Comparison of ENCODE assay signal across 9 mouse cellular contexts in genomic region chr3:97228457-97228856, GRCm38 (mm10).
A peak's percentile ranks its signal among the peaks of the same experiment; 100 is the strongest.
DNase-seq lines count a peak whose midpoint lies in the region; ATAC-seq and TF ChIP-seq lines count a peak whose summit lies in the region.
"Had no signal": no experiment of that assay in that cellular context is flagged by ENCODE, and none has a peak within 500 bp of the region (broad histone marks: within the 10 kb centered on the region; RNA-seq: fewer than 3 reads in every experiment).

No protein-coding gene starts in this region.

- no peaks in the 10 kb centered on the region; the same call in 1 of the 2 replicates for H3K4me1 ChIP-seq in cerebellum, adult 2 months (ENCODE audit: control insufficient read depth, insufficient read depth, low read length)
- H3K4me1 ChIP-seq in megakaryocyte, embryonic 14.5 days: peaks cover 31% of the 10 kb centered on the region
- peaks cover 4% of the 10 kb centered on the region for H3K4me1 ChIP-seq in liver, embryonic 11.5 days (replicated peaks; ENCODE audit: control insufficient read depth, insufficient read depth, low read length)
- H3K4me1 ChIP-seq in stomach, embryonic 16.5 days (ENCODE audit: control insufficient read depth, insufficient read depth, low read length): peaks cover 24% of the 10 kb centered on the region

- no peaks in the 10 kb centered on the region for H3K9me3 ChIP-seq in megakaryocyte, embryonic 14.5 days
- no peaks in the 10 kb centered on the region for H3K9me3 ChIP-seq in liver, embryonic 11.5 days (ENCODE audit: control insufficient read depth, low read length)
- no peaks in the 10 kb centered on the region for H3K9me3 ChIP-seq in stomach, embryonic 16.5 days (replicated peaks; ENCODE audit: control insufficient read depth, low read length)

- peak overlapping the region; percentile 61 for H3K9ac ChIP-seq in liver, embryonic 11.5 days (ENCODE audit: low read depth, low read length)
- H3K9ac ChIP-seq in stomach, embryonic 16.5 days (ENCODE audit: low read length): peak overlapping the region; percentile 83

- H3K27me3 ChIP-seq in cerebellum, adult 2 months (ENCODE audit: control insufficient read depth, insufficient read depth, low read length): no peaks in the 10 kb centered on the region
- H3K27me3 ChIP-seq in megakaryocyte, embryonic 14.5 days (replicated peaks): no peaks in the 10 kb centered on the region
- H3K27me3 ChIP-seq in liver, embryonic 11.5 days (replicated peaks; ENCODE audit: control insufficient read depth, insufficient read depth, low read length): no peaks in the 10 kb centered on the region
- no peaks in the 10 kb centered on the region for H3K27me3 ChIP-seq in stomach, embryonic 16.5 days (ENCODE audit: control insufficient read depth, insufficient read depth, low read length)

- H3K4me2 ChIP-seq in liver, embryonic 11.5 days: peak overlapping the region; percentile 85
- H3K4me2 ChIP-seq in stomach, embryonic 16.5 days (ENCODE audit: low read depth, low read length): peak overlapping the region; percentile 97

- 32% methylated on average over 12 of the region's 12 CpGs for WGBS in cerebellum, adult 2 months
- WGBS in liver, embryonic 11.5 days: 24% methylated on average over 12 of the region's 12 CpGs
- WGBS in stomach, embryonic 16.5 days: 18% methylated on average over 12 of the region's 12 CpGs

- peaks cover 3% of the 10 kb centered on the region for H3K36me3 ChIP-seq in megakaryocyte, embryonic 14.5 days (replicated peaks; ENCODE audit: low read length)
- H3K36me3 ChIP-seq in liver, embryonic 11.5 days (ENCODE audit: control insufficient read depth, insufficient read depth, low read length): no peaks in the 10 kb centered on the region; the same call in 1 of the 2 replicates
- H3K36me3 ChIP-seq in stomach, embryonic 16.5 days (ENCODE audit: control insufficient read depth, insufficient read depth, low read length): no peaks in the 10 kb centered on the region

- no peak overlapping the region for H3K27ac ChIP-seq in cerebellum, adult 2 months (ENCODE audit: insufficient read depth, low read length)
- H3K27ac ChIP-seq in liver, embryonic 11.5 days (ENCODE audit: low read depth, low read length): no peak overlapping the region; the same call in 1 of the 2 replicates
- H3K27ac ChIP-seq in stomach, embryonic 16.5 days (ENCODE audit: low read length): peak overlapping the region; percentile 96

- TF ChIP-seq CTCF in cerebellum, adult 2 months (IDR thresholded peaks at IDR 0.05; ENCODE audit: borderline replicate concordance, insufficient read depth, low read depth, low read length): no peak

- DNase-seq in cerebellum, adult 2 months: no peak
- DNase-seq in liver, embryonic 11.5 days (ENCODE audit: low spot score): no peak
- no peak for DNase-seq in cerebellum, adult 11-12 months
- DNase-seq: right cerebral cortex, postnatal 4 days had no signal

- no peak for ATAC-seq in cerebellum, adult (ENCODE audit: insufficient number of reproducible peaks, low FRiP score, low TSS enrichment)
- ATAC-seq in megakaryocyte, adult 5-6 weeks (ENCODE audit: poor library complexity, severe bottlenecking): no peak
- no peak for ATAC-seq in liver, embryonic 11.5 days (replicated peaks; ENCODE audit: low FRiP score)
- ATAC-seq in stomach, embryonic 16.5 days (ENCODE audit: insufficient read depth, low FRiP score): no peak
- no peak for ATAC-seq in megakaryocyte progenitor cell, adult 5-6 weeks (replicated peaks; ENCODE audit: poor library complexity)

- no peak for TF ChIP-seq POLR2A in cerebellum, adult 2 months (IDR thresholded peaks at IDR 0.05; ENCODE audit: borderline replicate concordance, insufficient read depth, low read length)

- peak overlapping the region; percentile 79 for H3K4me3 ChIP-seq in cerebellum, adult 2 months (replicated peaks; ENCODE audit: insufficient read depth, low read depth, low read length)
- peak overlapping the region; percentile 93 for H3K4me3 ChIP-seq in megakaryocyte, embryonic 14.5 days (replicated peaks)
- peak overlapping the region; percentile 87 for H3K4me3 ChIP-seq in liver, embryonic 11.5 days (ENCODE audit: low read depth, low read length)
- H3K4me3 ChIP-seq in stomach, embryonic 16.5 days (replicated peaks; ENCODE audit: low read length): peak overlapping the region; percentile 80
